Mouse (Mus musculus) cerebellum, adult 2 months (tissue): ENCODE results near the gene Anks1b. TPM values are rescaled to one million over a fixed set of nuclear protein-coding genes. Genes with fewer than 3 reads are reported as not detected.

ENCODE experiments used
- DNase-seq, 2 experiments: peaks; one replicate each; pipeline ENCODE4 v3.0.0; 2021
- H3K27ac ChIP-seq: fragments of 200-500 bp; 2 replicates; pipeline ENCODE4 v1.5.1; 2012; ENCODE audit warnings: low read length, control low read depth, inconsistent platforms; ENCODE audit not compliant: insufficient read depth
- H3K27me3 ChIP-seq: fragments of 200-500 bp; 2 replicates; pipeline ENCODE4 v1.6.1; 2012; ENCODE audit warnings: inconsistent platforms, mild to moderate bottlenecking, low read length, moderate library complexity; ENCODE audit not compliant: control insufficient read depth, insufficient read depth
- H3K4me1 ChIP-seq: fragments of 200-500 bp; 2 replicates; pipeline ENCODE4 v1.6.1; 2011; ENCODE audit warnings: low read length; ENCODE audit not compliant: control insufficient read depth, insufficient read depth
- H3K4me3 ChIP-seq: fragments of 200-500 bp; replicated peaks from 2 replicates; pipeline ENCODE3; 2011; ENCODE audit warnings: mild to moderate bottlenecking, low read depth, low read length, control low read depth; ENCODE audit not compliant: insufficient read depth
- CTCF ChIP-seq: fragments of 200-500 bp; IDR thresholded peaks from 2 replicates; pipeline ENCODE4 v1.5.1; 2011; ENCODE audit warnings: low read depth, mild to moderate bottlenecking, control low read depth, low read length, moderate library complexity, borderline replicate concordance; ENCODE audit not compliant: insufficient read depth
- POLR2A ChIP-seq: fragments of 200-500 bp; IDR thresholded peaks from 2 replicates; pipeline ENCODE4 v1.6.1; 2011; ENCODE audit warnings: low read length, control low read depth, borderline replicate concordance; ENCODE audit not compliant: insufficient read depth
- WGBS: fragments of 180-500 bp; shearing (Covaris S2); methylation state at CpG from one replicate; pipeline ENCODE4 v1.1.7; 2018; 5-methylcytosine and 5-hydroxymethylcytosine counted together
- polyA plus RNA-seq: library from polyadenylated mRNA; depleted of rRNA; stranded (reverse); fragments of >200 nt; gene quantifications from 2 replicates; pipeline ENCODE4 v1.2.3, GENCODE M21; 2012

Anks1b gene
- polyA plus RNA-seq, 1 experiment, result 162 TPM

GRCm38 (mm10) chr10:90766261-90766660 is 893.0 kb downstream of the Anks1b start:
- Histone ChIP-seq H3K4me1 (peaks cover 3% of the 10 kb centered on the region; the same call in 1 of the 2 replicates), H3K27ac (no peak overlapping the region), H3K4me3 (no peak overlapping the region), H3K27me3 (no peaks in the 10 kb centered on the region)
- TF ChIP-seq CTCF, result no peak
- TF ChIP-seq POLR2A, result no peak
- 12% methylated on average over 3 of the region's 3 CpGs for WGBS
- peak; percentile 84 to 95 for DNase-seq

- H3K27ac ChIP-seq, result no peak overlapping the region
- peak in 1 of 2 experiments; percentile 7 for DNase-seq
- H3K27me3 ChIP-seq, result no peaks in the 10 kb centered on the region
- H3K4me1 ChIP-seq, result peaks cover 3% of the 10 kb centered on the region; the same call in 1 of the 2 replicates
- WGBS, result 34% methylated on average over 11 of the region's 11 CpGs
- no peak for TF ChIP-seq CTCF
- TF ChIP-seq POLR2A, result no peak
- H3K4me3 ChIP-seq, result no peak overlapping the region
Observed at GRCm38 (mm10) chr10:90770403-90770955, 897.2 kb downstream of the Anks1b start.

GRCm38 (mm10) chr10:90771046-90771445 is 897.7 kb downstream of the Anks1b start:
- WGBS, result 82% methylated on average over 7 of the region's 7 CpGs
- no peak for DNase-seq
- no peak overlapping the region for H3K4me3 ChIP-seq

GRCm38 (mm10) chr10:90771471-90772226 is 898.3 kb downstream of the Anks1b start:
- WGBS, result 76% methylated on average over 15 of the region's 15 CpGs
- Histone ChIP-seq H3K27ac (no peak overlapping the region), H3K4me1 (peaks cover 2% of the 10 kb centered on the region; the same call in 1 of the 2 replicates), H3K27me3 (no peaks in the 10 kb centered on the region), H3K4me3 (no peak overlapping the region)
- TF ChIP-seq CTCF, result no peak
- TF ChIP-seq POLR2A, result no peak
- DNase-seq, result peak in 1 of 2 experiments; percentile 6

More at GRCm38 (mm10) chr10:90771046-90771445, 897.7 kb downstream of the Anks1b start:
- H3K27me3 ChIP-seq, result no peaks in the 10 kb centered on the region
- no peak overlapping the region for H3K27ac ChIP-seq
- peaks cover 3% of the 10 kb centered on the region; the same call in 1 of the 2 replicates for H3K4me1 ChIP-seq
- no peak for TF ChIP-seq CTCF
- TF ChIP-seq POLR2A, result no peak

GRCm38 (mm10) chr10:90779561-90780400 is 906.5 kb downstream of the Anks1b start:
- WGBS, result 81% methylated on average over 13 of the region's 13 CpGs
- no peak for DNase-seq
- Histone ChIP-seq H3K27ac (no peak overlapping the region), H3K27me3 (no peaks in the 10 kb centered on the region), H3K4me1 (peaks cover under 1% of the 10 kb centered on the region; the same call in 1 of the 2 replicates), H3K4me3 (no peak overlapping the region)
- TF ChIP-seq POLR2A, result no peak
- no peak for TF ChIP-seq CTCF

- TF ChIP-seq CTCF (no peak), POLR2A (no peak)
- Histone ChIP-seq H3K4me3 (no peak overlapping the region), H3K27me3 (no peaks in the 10 kb centered on the region), H3K4me1 (peaks cover 8% of the 10 kb centered on the region), H3K27ac (peak overlapping the region; percentile 61; the same call in 1 of the 2 replicates)
- 20% methylated on average over 4 of the region's 4 CpGs for WGBS
- peak; percentile 42 to 54 for DNase-seq
Observed at GRCm38 (mm10) chr10:90784981-90785650, 911.8 kb downstream of the Anks1b start.

- H3K4me3 ChIP-seq, result no peak overlapping the region
- 14% methylated on average over 8 of the region's 8 CpGs for WGBS
- peaks cover 8% of the 10 kb centered on the region for H3K4me1 ChIP-seq
- H3K27me3 ChIP-seq, result no peaks in the 10 kb centered on the region
- TF ChIP-seq CTCF (no peak), POLR2A (no peak)
- H3K27ac ChIP-seq, result peak overlapping the region; percentile 61; the same call in 1 of the 2 replicates
- DNase-seq, result peak; percentile 56 to 80
Observed at GRCm38 (mm10) chr10:90785680-90786079, 912.4 kb downstream of the Anks1b start.
